Mouse (Mus musculus) CH12.LX (cell line): ENCODE data around the gene Acmsd.

Experiments
- CHD2 ChIP-seq: IDR thresholded peaks from 2 replicates; pipeline ENCODE4 v1.6.1; 2011; ENCODE audit warnings: low read length, improper control_type of control experiment
- POLR2A ChIP-seq: IDR thresholded peaks from 2 replicates; pipeline ENCODE4 v1.6.1; 2011; ENCODE audit warnings: low read depth, mild to moderate bottlenecking, improper control_type of control experiment, low read length
- SMC3 ChIP-seq: IDR thresholded peaks from 2 replicates; pipeline ENCODE4 v1.6.1; 2011; ENCODE audit warnings: low read depth, low read length, improper control_type of control experiment
- USF2 ChIP-seq: conservative IDR thresholded peaks from 2 replicates; pipeline ENCODE4 v1.6.1; 2011; ENCODE audit warnings: low read depth, low read length, improper control_type of control experiment

DNA sequence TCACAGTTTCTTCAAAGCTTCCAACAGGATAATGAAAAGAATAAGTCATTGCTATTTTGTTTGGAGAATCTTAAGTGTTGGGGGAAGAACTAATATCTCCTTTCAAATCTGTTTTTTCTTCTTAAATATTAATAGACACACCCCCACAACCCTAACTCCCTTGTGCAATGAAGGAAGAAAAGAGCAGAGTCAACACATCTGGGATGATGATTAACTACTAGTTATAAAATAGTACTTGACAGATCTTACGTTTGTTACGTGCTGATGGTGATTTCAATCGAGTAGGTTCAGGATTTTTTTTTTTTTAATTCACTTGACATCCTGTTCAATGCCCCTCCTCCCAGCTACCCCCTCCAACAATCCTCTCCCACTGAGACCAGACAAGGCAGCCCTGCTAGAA is 6.1 kb downstream of the Acmsd start:
- TF ChIP-seq CHD2 (no peak), USF2 (no peak), SMC3 (no peak), POLR2A (no peak)
